Mouse (Mus musculus) heart, adult 2 months (tissue): ENCODE measurements around the gene Nup133.

ENCODE experiments used
- CTCF ChIP-seq: fragments of 200-600 bp; IDR thresholded peaks from 2 replicates; pipeline ENCODE4 v1.8.1; 2022; ENCODE audit warnings: antibody characterized with exemption, mild to moderate bottlenecking, moderate library complexity
- EP300 ChIP-seq: fragments of 200-500 bp; IDR thresholded peaks from 2 replicates; pipeline ENCODE4 v1.6.1; 2011; ENCODE audit warnings: low read depth, low read length, control low read depth; ENCODE audit not compliant: insufficient read depth
- POLR2A ChIP-seq: fragments of 200-500 bp; IDR thresholded peaks from 2 replicates; pipeline ENCODE4 v1.6.1; 2011; ENCODE audit warnings: mild to moderate bottlenecking, low read depth, low read length, control low read depth; ENCODE audit not compliant: insufficient read depth

- TF ChIP-seq CTCF (peak; percentile 86), POLR2A (no peak), EP300 (no peak)
These were observed 1.2 kb upstream of the Nup133 start for GRCm38 (mm10) chr8:123950077-123950802.
